Mouse (Mus musculus) layer of hippocampus, postnatal 36 days (tissue): ENCODE results near the gene G430095P16Rik. TPM values are rescaled to one million over a fixed set of nuclear protein-coding genes. Genes with fewer than 3 reads are reported as not detected.

ENCODE experiments used
- DNase-seq, 2 experiments: peaks; one replicate each; pipeline ENCODE4 v3.0.0; 2022
- total RNA-seq, 2 experiments: library from RNA; stranded (reverse); gene quantifications; 2 replicates each; pipeline ENCODE4 v1.2.3; 2021

The G430095P16Rik gene
- total RNA-seq, 2 experiments from 2014 or later, result not detected

DNA sequence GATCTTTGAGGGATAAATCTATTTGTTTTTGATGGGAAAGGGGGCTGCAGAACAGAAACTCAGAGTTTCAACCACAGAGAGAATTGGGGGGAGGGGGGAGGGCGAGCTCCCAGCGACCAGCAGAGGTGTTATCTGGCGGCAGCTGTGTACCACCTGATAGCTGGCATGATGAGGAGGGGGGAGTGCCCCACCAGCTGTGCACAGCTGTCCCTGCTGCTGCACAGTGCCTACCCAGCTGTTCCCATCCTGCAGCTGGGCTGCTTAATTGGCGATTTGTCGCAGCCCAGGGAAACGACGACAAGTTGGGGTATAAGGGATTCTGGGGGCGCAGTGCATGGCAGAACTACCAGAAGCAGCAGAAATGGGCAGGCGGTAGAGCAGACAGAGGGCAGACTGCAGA is 1.9 kb downstream of the G430095P16Rik start:
- no peak for DNase-seq

DNA sequence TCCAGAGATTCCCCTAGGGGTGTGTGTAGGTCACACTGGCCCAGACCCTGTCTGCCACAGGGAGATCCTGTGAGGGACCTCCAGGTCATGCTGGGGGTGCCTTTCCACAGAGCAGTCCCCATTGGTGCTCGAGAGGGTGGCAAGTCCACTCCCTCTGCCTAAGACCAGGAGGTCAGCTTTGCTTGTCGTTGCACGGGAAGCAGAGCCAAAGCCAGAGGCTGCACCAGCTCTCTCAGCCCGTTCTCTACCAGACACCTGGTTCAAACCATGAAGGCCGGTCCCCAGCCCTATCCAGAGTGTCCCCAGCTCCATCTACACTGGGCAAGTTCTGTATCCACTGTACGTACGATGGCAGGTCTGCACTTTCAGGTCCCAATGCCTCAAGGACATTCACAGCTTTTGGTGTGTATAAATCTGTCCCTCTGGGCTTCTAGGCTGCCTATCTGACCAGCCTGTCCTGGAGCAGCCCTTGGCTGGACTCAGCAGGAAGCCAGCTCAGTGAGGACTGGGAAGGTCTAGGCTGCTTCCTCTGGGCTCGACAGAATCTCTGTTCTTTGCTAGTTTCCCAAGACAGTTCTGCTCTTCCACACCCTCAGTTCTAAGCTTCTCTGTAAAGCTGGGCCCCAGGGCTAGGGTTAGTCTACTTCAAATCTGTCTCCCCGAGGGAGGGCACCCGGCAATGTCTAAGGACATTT is 2.6 kb downstream of the G430095P16Rik start:
- no peak for DNase-seq

DNA sequence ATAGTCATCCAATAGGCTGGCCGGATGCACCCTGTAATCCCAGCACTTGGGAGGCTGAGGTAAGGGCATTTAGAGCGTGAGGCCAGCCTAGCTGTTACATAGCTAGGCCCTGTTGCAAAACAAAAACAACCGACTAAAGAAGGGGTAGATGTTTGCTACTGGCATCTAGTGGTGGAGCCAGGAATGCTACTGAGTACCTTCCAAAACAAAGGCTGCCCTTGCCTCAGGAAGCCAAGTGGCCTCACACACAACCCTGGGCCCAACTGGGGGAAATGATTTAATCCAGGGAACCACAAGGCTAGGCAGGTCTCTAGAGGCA is 3.1 kb downstream of the G430095P16Rik start:
- no peak for DNase-seq

DNA sequence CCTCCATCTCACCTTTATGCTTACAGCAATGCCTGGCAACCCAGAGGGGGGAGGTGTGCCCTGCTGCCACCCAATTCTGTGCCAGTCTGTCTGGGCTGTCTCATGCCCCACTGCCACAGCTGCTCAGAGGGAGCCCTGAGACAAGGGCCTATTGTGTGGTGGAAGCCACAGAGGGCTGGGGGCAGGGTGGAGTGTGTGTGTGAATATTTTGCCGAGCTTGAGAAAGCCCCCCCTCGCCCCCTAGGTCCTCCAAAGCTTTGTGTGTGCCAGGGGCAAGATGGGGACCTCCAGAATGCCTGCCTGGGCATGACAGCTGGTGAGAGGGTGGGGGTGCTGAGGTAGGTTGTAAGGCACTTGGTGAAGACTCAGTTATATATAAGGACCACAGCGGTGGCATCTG is 5.7 kb downstream of the G430095P16Rik start:
- DNase-seq, result no peak

DNA sequence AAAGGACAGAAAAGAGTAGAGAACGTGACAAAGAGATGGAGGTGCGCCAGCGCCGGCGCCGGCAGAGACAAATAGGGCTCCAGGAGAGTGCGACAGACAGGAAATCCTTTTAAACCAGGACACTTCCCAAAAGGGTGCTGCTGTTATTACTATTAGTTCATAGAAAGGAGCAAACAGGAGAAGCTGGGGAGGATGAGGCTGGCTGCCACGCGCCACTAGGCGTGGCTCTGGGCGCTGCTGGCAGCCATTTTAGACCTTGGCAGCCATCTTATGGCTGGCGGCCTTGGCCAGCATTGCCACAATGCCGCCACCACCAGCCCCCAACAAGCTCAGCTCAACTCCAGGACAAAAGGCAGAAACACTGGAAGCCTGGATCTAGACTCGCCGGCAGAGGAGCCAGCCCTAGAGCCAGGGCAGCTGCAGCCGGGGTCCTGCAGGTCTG is 7.1 kb downstream of the G430095P16Rik start:
- no peak for DNase-seq

DNA sequence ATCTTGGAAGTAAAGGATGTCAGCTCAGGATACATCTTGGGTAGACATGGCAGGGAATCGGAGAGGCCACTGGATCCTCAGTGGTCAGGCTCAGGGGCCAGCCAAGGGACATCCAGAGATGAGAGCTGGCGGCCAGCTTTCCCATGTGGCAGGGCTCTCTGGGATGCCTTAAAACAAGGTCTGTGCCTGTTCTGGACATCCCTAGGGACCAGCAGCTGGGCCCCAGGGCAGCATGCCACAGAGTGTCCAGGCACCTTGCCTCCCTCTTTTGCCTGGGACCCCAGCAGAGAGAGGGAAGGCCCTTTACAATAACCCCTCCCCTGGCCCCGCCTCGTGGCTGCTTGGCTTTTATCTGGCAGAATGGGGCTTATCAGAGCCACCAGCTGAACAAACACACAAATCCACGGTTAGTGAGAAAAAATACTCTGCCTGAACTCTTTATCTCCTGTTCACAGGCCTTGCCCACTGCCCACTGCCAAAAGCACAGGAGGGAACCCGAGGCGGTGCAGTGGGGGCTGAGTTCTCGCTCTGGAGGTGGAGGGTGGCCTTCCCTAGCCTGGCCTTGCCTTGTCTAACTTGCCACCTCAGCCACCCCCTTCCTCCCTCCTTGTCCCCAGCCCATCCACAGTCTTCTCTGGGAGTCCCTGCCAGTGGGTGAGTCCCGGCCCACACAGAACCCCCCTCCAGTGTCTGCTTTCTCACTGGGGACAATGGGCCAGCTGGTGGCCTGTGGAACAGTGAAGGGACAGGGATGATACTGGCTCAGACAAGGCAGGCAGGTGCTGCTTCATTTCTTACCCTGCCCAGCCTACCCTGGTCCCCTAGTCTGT is 7.9 kb downstream of the G430095P16Rik start:
- no peak for DNase-seq

DNA sequence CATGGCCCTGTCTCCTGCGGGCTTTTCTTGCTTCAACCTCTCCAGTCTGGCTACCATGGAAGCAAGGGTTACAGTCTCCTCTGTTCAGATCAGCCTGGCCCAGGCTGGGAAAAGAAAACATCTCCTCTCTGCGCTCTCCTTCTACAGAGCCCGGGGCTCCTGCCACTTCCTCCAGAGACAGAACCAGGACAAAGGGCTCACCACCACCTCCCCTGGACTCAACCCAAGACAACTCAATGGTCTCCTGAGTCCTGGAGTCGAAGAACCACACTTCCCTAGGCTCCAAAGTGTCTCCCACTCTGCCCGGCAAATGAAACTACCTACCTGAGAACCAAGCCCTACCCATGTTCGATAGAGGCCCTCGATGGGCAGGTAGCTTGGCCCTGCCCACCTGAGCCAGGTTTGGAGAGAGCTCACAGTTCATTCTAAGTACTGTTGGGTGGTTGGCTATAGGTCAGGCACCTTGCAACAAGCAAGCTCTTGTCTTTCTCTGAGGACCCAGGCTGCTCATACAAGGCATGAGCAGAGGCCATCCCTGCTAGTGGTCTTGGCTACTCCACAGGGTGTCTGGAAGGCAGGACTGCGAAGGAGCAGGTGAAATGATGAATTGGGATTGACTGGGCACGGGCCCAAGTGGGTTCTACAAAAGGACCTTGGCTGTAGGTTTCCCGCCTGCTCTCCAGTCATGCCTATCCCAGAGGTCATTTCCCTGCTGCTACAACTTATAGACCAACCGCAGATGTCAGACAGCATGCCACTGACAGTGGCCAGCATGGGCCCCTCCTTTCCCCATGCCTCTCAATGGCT is 8.8 kb downstream of the G430095P16Rik start:
- DNase-seq, result no peak

DNA sequence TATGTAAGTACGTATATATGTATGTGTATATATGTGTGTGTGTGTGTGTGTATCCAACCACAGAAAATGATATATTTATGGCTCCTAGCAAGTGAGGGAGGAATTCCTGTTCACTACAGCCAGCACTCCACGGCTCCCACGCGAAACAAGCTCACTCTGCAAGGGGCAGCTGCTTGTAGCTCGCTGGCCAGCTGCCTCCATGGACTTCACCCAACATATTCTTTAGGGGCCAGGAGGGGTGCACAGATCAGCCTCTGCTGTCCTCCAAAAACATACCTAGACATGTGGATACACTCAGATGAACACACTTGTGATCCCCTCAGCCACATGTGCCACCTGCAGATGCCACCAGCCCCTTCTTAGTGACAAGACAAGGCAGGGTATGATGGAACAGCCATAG is 9.7 kb downstream of the G430095P16Rik start:
- no peak for DNase-seq

DNA sequence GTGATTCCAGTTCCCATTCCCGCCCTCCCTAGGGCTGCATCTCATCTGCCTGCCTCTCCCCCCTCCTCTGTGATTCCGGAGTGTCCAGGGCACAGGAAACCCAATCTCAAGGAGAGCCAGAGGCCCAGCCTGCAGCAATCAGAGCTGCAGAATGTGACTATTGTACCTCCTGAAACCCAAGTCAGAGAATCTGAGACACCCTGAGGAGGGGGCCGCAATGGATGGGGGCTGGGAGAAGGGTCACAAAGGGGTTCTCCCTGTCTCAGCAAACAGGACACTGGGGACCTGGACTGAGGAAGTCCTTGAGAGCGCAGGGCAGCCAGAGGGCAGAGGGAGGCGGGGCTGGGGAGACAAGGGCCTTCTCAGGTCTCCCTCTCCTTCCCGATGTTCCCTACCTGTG is 10.2 kb downstream of the G430095P16Rik start:
- no peak for DNase-seq

DNA sequence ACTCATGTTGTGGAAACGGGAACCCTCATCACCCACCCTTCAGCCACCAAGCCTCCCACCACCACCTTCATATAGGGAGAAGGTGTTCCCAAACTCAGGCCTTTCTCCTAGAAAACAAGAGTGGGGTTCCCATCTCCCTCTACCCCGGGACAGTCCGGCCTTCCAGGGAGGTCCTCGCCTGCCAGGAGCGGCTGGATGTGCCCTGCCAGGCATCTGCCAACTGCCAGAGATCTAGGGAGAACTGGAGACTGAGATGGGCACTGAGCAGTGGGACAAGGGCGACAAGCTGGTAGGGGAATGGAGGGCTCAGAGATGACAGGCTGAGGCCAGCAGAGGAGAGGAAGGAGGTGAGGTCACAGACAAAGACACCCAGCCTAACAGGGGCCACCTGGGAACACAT is 11.2 kb downstream of the G430095P16Rik start:
- DNase-seq, result no peak

DNA sequence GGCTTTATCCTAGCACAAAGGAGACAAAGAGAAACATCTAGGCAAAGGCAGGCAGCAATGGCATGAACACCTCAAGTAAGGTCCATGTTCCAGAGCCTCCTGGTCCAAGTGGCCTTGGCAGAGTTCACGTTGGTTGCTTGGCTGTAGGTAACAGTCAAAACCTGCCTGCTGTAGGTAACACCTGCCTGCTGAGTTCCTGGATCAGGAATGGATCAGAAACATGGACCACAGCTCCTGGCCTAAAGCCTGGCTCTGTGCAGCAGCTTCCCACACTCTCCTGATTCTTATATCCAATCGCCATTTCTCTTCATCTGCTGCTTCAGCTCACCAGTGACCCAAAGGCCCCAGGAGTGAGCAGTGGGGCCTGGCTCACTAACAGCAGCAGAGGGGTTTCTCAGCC is 11.9 kb downstream of the G430095P16Rik start:
- no peak for DNase-seq

DNA sequence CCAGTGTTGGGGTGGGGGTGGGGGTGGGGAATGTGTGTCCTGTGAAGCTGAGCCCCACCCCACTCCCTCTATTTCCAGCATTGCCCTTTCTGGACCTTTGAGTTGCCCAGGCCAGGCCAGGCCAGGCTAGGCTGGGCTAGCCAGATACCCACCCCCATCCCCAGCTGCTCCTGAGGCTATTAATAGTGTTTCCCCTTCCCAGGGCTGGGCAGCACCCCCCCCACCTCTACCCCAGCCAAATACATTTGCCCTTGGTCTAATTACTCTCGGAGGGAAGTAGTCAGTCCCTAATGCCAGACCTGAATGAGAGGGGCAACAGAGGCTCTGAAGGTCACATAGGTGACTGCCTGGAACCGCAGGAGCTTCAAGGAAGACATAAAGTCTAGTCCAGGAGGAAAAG is 12.8 kb downstream of the G430095P16Rik start:
- DNase-seq, result no peak

DNA sequence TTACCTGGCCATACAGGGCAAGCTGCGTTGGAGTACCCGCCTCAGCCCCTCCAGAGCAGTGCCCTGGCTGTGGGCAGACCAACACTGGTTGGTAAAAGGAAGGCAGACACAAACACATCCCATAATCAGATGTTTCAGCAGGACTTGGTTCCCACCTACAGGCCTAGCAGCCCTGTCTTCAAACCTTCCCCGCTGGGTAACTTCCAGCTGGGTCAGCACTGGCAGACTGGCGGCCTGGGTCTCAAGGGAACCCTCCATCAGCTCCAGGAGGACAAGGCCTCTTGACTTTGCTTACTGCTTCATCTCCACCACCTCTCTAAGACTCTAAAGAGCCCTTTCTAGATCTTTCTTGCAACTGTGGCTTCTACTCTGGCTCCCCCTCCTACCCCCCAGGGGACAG is 13.7 kb downstream of the G430095P16Rik start:
- no peak for DNase-seq

DNA sequence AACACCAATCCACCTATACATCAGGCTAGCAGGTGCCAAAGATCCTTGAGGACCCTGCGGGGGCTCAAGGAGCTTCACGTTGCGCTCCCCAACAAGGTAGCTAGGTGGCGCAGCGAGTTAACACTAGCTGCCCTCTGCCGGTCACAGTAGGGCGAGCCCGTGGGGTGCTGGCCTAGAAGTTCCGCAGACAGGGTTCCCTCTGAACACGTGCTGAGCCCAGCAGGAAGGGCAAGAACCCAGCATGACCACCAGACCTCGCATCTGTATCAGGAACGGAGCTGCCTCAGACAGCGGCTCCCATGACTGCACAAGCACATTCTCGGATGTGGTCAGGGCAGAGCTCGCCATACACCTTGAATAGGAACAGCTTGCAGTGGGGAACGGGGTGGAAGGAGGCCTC is 14.8 kb downstream of the G430095P16Rik start:
- DNase-seq, result peak; percentile 74 to 75

DNA sequence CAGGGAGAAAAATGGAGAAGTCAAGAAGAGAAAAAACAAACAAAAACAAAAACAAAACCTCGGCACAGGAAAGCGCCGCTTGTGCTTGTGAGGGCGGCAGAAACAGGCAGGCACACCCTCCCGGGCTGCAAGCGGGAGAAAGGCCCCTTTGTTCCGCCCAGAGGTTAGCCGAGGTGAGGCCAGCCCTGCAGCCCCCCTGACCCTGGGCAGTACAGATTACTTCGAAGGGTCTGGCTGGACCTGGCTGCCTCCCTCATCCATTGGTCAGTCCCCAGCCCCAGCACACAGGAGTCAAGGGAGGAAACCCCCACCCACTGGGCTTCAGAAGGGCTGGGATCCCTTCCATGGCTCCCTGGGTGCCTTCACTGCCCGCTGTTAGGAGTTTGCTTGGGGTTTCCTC is 15.5 kb downstream of the G430095P16Rik start:
- no peak for DNase-seq

DNA sequence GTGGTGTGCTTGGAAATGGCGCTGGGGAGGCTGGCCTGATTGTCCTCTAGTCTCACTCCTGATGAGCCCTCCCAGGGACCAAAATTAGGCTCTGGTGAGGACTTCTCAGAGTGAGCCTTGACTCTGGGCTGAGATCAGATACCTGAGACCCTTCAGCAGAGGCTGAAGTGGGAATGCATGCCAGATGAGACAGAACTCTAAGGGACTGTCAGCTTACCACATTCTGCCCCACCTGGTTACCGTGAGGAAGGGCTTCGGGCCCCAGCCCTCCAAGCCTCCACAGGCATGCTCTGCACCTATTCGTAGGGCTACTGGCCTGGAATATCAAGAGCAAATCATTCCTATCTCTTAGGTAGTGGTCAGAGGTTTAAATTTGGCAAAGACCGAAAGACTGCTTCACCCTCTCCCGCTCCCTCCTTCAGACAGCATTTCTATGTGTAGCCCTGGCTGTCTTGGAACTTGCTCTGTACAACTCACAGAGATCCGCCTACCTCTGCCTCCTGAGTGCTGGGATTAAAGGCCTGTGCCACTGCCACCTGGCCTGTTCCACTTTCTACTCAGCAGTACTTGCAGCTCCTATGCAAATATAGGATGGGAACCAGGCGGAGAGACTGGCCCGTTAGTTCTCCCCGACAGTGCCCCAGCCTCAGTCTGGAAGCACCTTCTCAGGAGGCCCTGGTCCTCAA is 16.1 kb downstream of the G430095P16Rik start:
- no peak for DNase-seq

DNA sequence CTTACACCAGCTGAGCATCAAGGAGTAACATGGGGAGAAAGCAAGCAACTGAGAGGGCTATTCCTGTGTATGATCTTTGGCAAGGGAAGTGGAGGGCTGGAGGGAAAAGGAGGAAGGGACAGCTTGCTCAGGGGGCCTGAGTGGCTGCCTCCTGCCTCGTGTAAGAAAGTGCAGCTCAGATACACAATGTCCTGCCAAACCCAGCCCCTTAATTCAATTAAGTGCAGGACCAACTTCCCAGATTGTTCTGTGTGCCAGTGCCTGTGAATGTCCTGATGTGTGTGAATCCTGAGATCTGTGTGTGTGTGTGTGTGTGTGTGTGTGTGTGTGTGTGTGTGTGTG is 16.6 kb downstream of the G430095P16Rik start:
- DNase-seq, result no peak

DNA sequence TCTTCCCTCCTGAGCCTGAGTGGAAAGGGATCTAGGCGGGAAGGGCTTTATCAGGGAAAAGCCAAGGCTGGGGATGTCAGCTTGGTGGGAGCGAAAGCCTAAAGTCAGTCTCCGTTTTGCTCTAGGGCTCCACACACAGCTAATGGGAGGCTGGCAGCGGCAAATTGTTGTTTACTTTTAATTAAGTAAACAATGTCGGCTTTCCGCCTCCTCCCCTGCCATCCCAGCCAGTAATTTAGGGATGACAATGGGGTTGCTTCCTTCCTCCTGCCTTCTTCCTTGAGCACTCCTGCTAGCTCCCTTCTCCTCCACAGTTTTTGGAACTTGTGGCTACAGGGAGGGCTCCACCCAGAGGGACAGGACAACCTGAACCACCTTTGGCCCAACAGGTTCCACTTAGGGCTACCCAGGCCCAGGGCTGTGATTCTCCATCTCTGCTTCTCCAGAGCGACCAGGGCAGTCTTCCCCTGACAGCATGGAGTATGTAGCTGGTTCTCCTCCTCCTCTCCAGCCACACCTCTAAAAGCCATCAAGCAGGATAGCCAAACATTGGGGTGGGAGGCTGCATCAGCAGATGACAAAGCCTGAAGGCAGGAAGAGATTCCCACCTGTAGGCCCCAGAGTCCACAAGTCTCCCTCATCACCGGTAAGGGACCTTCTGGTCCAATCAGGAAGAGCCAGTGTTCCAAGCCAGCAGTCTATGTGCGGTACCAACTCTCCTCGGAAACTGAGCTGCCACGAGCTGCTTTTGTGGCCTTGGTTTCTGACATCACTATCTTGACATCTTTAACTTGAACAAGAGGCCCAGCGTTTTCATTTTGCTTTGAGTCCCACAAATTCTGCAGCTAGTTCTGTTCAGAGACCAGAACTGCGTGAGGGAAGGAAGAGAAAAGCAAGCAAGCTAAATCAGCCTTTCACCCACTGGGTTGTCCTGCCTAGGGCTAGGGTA is 18.4 kb downstream of the G430095P16Rik start:
- DNase-seq, result no peak

DNA sequence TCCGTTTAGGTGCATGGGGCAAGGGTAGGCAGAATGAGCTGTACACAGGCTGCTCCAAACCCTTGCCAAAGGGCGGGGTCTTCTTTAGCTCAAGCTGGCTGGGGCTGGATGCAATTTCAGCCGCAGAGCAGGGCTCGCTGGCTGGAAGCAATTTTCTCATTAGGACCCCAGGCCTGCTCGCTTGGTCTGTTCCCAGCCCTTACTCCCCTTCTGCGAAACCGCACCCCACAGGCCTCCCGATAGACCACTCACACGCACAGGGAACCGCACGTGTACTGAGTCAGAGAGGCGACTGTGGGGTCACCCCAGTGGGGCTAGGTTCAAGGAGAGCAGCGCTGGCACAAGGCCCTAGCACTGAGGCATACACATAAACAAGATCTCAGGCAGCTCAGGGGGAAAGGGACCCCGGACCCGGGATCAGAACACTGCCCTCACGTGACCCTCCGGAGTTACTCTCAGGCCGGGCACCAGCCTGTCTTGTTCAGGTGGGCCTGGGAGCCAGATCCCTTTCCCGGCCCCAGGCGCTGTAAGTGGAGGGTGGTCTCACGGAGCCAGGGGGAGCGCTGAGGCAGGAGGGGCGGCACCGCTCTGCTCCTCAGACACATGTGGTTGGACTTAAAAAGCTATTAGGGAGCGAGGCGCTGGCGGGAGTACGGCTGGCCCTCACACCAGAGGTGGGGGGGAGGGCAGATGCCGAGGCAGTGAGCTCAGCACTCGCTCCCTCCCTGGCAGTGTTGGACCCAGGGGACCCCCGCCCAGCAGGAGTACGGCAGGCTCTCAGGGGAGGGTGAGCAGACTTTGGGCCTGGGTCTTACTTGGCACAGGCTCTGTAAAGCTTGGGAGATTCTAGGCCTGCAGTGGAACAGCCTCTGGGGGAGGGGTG is 19.6 kb downstream of the G430095P16Rik start:
- no peak for DNase-seq

DNA sequence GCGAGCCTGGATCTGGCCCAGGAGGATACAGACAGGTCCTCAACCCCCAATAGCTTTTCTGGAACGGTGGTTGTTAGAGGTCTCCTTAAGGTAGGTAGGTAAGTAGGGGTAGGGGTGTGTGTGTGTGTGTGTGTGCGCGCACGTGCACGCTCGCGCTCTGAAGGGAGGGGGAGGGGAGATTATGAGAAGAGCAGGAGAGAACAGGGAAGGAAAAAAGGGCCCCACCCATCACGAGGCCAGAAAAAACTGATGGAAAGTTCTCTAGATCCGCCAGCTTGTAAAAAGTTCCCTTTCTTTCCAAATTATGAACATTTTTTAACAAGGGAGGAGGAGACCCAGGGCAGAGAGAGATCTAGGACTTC is 20.2 kb downstream of the G430095P16Rik start:
- DNase-seq, result no peak
